Mouse (Mus musculus) intestine, embryonic 16.5 days (tissue): ENCODE results near the gene Pde4d. TPM values are rescaled to one million over a fixed set of nuclear protein-coding genes. Genes with fewer than 3 reads are reported as not detected.

Experiments used
- ATAC-seq: fragments of 200-750 bp; cut with Nextera tagmentation; 2 replicates; pipeline ENCODE4 v1.8.0; 2017; ENCODE audit warnings: moderate TSS enrichment, moderate library complexity
- H3K27ac ChIP-seq: fragments of 300-500 bp; sonication (generic); 2 replicates; pipeline ENCODE4 v1.5.1; 2014; ENCODE audit warnings: mild to moderate bottlenecking, low read length
- H3K27me3 ChIP-seq: fragments of 300-500 bp; sonication (generic); replicated peaks from 2 replicates; pipeline ENCODE4 v1.6.1; 2014; ENCODE audit warnings: low read length, control low read depth, mixed read lengths; ENCODE audit not compliant: control insufficient read depth, insufficient read depth
- H3K36me3 ChIP-seq: fragments of 300-500 bp; sonication (generic); 2 replicates; pipeline ENCODE4 v1.6.1; 2014; ENCODE audit warnings: low read length, control low read depth; ENCODE audit not compliant: control insufficient read depth, insufficient read depth
- H3K4me1 ChIP-seq: fragments of 300-500 bp; sonication (generic); 2 replicates; pipeline ENCODE4 v1.6.1; 2014; ENCODE audit warnings: low read length, control low read depth, mixed read lengths; ENCODE audit not compliant: control insufficient read depth, insufficient read depth
- H3K4me2 ChIP-seq: fragments of 300-500 bp; sonication (generic); 2 replicates; pipeline ENCODE4 v1.6.1; 2014; ENCODE audit warnings: low read depth, low read length, control low read depth
- H3K4me3 ChIP-seq: fragments of 300-500 bp; sonication (generic); 2 replicates; pipeline ENCODE4 v1.5.1; 2014; ENCODE audit warnings: mild to moderate bottlenecking, low read length
- H3K9ac ChIP-seq: fragments of 300-500 bp; sonication (generic); 2 replicates; pipeline ENCODE4 v1.6.1; 2014; ENCODE audit warnings: low read depth, low read length
- H3K9me3 ChIP-seq: fragments of 300-500 bp; sonication (generic); 2 replicates; pipeline ENCODE4 v1.6.1; 2016; ENCODE audit warnings: low read length, control low read depth; ENCODE audit not compliant: control insufficient read depth
- WGBS: fragments of 180-500 bp; shearing (Covaris S2); extraction: QIAGEN DNeasy Blood & Tissue Kit; methylation state at CpG from one replicate; pipeline ENCODE4 v1.1.7; 2014; 5-methylcytosine and 5-hydroxymethylcytosine counted together
- polyA plus RNA-seq: library from polyadenylated mRNA; unstranded; fragments of >200 nt; fragmentation: Nextera tagmentation; extraction: Ambion mirVana; gene quantifications from 2 replicates; pipeline ENCODE4 v1.2.1, GENCODE M21; 2015

The Pde4d gene
- polyA plus RNA-seq, 1 experiment from 2014 or later, result 25.3 TPM

DNA sequence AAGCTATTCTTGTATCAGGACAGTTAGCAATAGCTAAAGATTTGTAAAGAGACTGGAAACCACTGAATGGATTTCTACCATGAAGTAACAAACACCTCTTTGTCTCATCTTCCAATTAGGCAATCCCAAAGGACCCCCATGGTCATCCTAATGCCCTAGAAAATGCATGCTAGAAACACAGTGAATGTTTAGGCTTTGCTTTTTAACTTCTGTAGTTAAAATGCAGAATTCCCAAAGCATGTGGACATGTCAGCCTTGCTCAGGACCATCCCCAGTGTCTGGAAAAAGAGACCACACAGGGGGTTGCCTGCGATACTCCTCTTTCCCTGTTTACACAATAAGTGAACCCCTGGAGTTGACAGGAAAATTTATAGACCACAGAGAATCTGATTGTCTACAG lies 926.9 kb downstream of the Pde4d start:
- no peaks in the 10 kb centered on the region for H3K9me3 ChIP-seq
- no peak overlapping the region for H3K4me3 ChIP-seq
- no peak overlapping the region for H3K27ac ChIP-seq
- no peaks in the 10 kb centered on the region for H3K4me1 ChIP-seq
- no peaks in the 10 kb centered on the region for H3K36me3 ChIP-seq
- ATAC-seq, result no peak
- WGBS, result 28% methylated on average over 1 of the region's 1 CpGs
- no peak overlapping the region for H3K9ac ChIP-seq
- no peak overlapping the region for H3K4me2 ChIP-seq
- no peaks in the 10 kb centered on the region for H3K27me3 ChIP-seq

DNA sequence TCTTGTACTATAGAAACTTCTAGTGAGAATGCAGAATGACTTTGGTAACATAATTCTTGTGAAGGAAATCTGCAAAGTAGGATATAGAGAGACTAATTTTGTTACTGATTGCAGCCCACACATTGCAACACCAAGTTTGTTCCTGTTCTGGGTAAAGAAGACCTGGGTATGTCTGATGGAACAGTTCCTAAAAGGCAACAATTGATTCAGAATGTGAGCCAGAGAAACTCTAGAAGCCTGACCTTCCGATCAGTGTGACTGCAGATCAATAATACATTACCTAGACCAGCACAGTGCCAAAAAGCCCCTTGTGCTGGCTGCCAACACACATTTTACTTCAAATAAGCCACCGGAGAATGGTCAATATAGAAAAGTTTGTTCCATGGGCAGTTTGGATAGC lies 930.4 kb downstream of the Pde4d start:
- no peak overlapping the region for H3K9ac ChIP-seq
- no peaks in the 10 kb centered on the region for H3K27me3 ChIP-seq
- WGBS, result 90% methylated on average over 2 of the region's 2 CpGs
- H3K4me2 ChIP-seq, result no peak overlapping the region
- H3K36me3 ChIP-seq, result no peaks in the 10 kb centered on the region
- H3K9me3 ChIP-seq, result no peaks in the 10 kb centered on the region
- no peak overlapping the region for H3K4me3 ChIP-seq
- no peak overlapping the region for H3K27ac ChIP-seq
- no peak for ATAC-seq
- H3K4me1 ChIP-seq, result no peaks in the 10 kb centered on the region

DNA sequence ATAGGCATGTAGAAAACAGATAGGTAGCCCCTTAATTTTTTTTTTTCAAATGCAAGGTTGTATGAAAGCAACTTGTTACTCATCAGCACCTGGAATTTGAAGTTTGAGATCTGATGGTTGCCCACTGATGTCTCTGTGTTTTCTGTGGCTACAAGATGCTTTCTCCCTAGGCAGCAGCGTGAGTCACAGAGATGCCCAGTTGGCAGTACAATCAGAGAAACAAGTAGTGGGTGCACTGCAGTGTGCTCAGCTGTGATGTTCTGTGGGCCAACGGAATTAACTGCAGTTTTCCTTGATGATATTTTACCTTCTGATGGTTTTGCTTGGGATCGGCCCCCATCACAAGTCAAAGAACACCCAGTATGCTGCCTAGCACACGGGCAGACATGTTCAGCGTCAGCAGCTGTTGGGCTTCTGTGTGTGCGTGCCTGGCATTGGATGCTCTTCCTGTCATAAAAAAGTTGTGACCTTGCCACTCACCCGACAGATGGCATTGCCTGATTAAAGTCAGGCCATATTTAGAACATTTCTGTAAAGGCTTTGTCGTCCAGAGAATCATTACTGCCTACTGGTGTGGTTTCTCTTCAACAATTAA lies 939.0 kb downstream of the Pde4d start:
- Histone ChIP-seq H3K36me3 (peaks cover 2% of the 10 kb centered on the region; the same call in 1 of the 2 replicates), H3K27me3 (no peaks in the 10 kb centered on the region), H3K4me3 (no peak overlapping the region), H3K9ac (no peak overlapping the region), H3K4me2 (no peak overlapping the region), H3K4me1 (no peaks in the 10 kb centered on the region), H3K9me3 (no peaks in the 10 kb centered on the region), H3K27ac (no peak overlapping the region)
- 69% methylated on average over 8 of the region's 8 CpGs for WGBS
- ATAC-seq, result no peak

DNA sequence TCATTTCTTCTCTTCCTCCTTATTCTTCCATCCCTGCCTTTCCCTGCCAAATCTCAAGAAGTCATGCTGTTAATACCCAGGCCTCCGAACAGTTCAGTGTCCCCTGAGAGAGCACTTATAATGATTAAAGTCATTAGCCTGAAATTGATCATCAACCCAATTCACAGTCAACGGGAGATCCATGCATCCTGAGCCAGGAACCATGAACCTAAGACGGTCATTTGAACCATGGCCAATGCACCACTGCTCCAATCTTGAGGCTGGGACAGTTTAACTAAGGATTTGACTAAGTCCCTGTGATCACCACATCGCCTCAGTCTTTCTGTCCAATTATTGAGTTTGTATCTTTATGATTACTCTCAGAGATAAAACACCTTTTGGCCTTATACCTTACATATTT lies 952.6 kb downstream of the Pde4d start:
- no peak overlapping the region for H3K27ac ChIP-seq
- no peaks in the 10 kb centered on the region for H3K4me1 ChIP-seq
- H3K36me3 ChIP-seq, result no peaks in the 10 kb centered on the region
- H3K4me2 ChIP-seq, result no peak overlapping the region
- no peaks in the 10 kb centered on the region for H3K9me3 ChIP-seq
- WGBS, result 73% methylated on average over 4 of the region's 4 CpGs
- H3K9ac ChIP-seq, result no peak overlapping the region
- ATAC-seq, result no peak
- no peaks in the 10 kb centered on the region for H3K27me3 ChIP-seq
- H3K4me3 ChIP-seq, result no peak overlapping the region

DNA sequence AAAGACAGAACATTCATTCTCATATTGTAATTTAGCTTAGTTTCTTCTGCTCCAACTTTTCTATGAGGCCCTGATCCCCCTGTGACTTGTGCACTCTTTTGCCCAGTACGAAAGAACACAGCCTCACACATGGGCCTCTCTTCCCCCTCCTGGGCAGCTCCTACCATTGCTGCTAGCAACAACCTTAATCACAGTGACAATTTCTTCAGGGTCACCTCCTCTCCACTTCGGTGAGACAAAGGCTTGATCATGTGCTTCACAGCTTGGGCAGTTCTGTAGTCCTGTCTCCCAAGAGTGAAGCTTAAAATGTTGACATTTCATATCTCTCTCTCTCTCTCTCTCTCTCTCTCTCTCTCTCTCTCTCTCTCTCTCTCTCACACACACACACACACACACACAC lies 953.2 kb downstream of the Pde4d start:
- no peaks in the 10 kb centered on the region for H3K36me3 ChIP-seq
- 67% methylated on average over 2 of the region's 2 CpGs for WGBS
- no peak overlapping the region for H3K4me3 ChIP-seq
- no peak overlapping the region for H3K9ac ChIP-seq
- H3K9me3 ChIP-seq, result no peaks in the 10 kb centered on the region
- no peak overlapping the region for H3K27ac ChIP-seq
- ATAC-seq, result no peak
- no peaks in the 10 kb centered on the region for H3K27me3 ChIP-seq
- H3K4me2 ChIP-seq, result no peak overlapping the region
- H3K4me1 ChIP-seq, result no peaks in the 10 kb centered on the region

DNA sequence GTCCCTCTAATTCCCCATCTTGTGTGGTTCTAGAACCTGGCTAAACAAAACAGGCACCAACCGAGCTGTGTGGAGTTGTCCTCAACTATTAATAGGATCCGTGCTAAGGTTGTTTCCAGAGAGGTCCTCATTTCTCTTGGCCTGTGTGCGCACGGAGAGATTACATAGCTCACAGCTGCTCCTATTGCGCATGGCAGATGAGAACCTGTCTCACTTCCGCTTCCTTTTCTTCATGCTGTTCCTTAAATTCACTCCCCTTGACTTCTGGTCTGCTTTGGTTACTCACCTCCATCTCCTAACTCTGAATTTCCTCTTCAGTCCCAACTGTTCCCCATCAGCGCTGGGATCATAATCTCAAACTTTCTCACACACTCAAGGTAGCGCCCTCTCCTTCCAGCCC lies 956.6 kb downstream of the Pde4d start:
- no peak overlapping the region for H3K27ac ChIP-seq
- H3K36me3 ChIP-seq, result no peaks in the 10 kb centered on the region
- ATAC-seq, result no peak
- no peaks in the 10 kb centered on the region for H3K27me3 ChIP-seq
- H3K4me1 ChIP-seq, result no peaks in the 10 kb centered on the region
- no peak overlapping the region for H3K4me2 ChIP-seq
- H3K9me3 ChIP-seq, result no peaks in the 10 kb centered on the region
- no peak overlapping the region for H3K4me3 ChIP-seq
- no peak overlapping the region for H3K9ac ChIP-seq
- 90% methylated on average over 8 of the region's 8 CpGs for WGBS

DNA sequence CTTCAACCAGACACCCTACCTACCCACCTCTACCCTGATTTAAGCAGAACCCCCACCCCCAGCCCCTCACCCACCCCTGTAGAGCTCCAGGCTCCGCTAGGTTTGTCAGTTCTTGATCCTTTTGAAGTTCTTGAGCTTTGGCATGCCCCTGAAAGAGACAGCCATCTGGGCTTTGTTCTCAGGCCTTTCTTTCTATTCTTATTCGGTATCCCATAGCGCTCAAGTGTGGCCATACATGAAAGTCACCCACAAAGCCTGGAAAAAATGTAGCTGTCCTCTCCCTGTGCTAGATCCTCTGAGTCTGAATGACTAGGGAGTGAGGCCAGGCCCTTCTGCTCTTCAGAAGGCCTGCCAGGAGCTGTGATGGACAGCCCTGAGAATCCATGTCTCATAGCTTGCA lies 957.6 kb downstream of the Pde4d start:
- Histone ChIP-seq H3K4me1 (no peaks in the 10 kb centered on the region), H3K9ac (no peak overlapping the region), H3K4me2 (no peak overlapping the region), H3K9me3 (no peaks in the 10 kb centered on the region), H3K27me3 (no peaks in the 10 kb centered on the region), H3K36me3 (no peaks in the 10 kb centered on the region), H3K27ac (no peak overlapping the region), H3K4me3 (no peak overlapping the region)
- no peak for ATAC-seq
- 77% methylated on average over 3 of the region's 3 CpGs for WGBS

DNA sequence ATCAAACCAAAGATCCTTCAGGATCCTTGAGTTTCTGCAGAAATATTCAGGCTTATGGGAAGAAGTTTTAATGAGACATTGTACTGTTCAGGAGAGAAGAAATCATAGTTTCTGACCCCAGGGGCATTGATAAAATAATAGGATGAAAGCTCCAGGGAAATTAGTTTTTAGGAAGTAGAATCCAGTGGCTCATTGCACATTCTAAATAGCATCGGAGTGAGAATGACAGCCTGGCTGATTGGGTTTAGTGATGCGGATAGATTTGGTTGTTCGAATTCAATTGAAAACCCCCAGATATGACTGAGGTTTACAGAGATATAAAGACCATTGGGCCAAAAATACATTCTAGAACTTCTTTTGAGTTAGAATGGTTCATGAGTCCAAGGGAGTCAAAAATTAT lies 970.7 kb downstream of the Pde4d start:
- no peak overlapping the region for H3K27ac ChIP-seq
- H3K4me3 ChIP-seq, result no peak overlapping the region
- WGBS, result 91% methylated on average over 3 of the region's 3 CpGs
- H3K4me2 ChIP-seq, result no peak overlapping the region
- no peak overlapping the region for H3K9ac ChIP-seq
- H3K36me3 ChIP-seq, result no peaks in the 10 kb centered on the region
- H3K27me3 ChIP-seq, result no peaks in the 10 kb centered on the region
- H3K4me1 ChIP-seq, result no peaks in the 10 kb centered on the region
- H3K9me3 ChIP-seq, result no peaks in the 10 kb centered on the region
- ATAC-seq, result no peak

DNA sequence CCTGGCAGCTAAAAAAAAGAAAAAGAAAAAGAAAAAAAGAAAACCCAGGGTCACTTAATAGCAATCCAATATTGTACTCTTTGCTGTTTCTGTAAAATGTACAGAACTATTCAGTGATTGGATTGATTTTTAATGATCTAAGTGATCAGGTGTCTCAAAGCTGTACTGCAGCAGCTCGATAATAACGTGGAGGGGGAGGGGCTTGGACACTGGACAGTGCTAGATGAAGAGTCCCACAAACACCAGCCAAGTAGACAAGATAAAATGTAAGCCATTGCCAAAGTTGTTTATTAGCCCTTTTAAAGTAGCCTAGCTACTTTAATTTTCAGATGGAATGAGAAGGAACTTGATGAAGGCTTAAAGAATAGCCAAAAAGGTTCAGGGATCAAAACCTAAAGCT lies 975.2 kb downstream of the Pde4d start:
- 31% methylated on average over 2 of the region's 2 CpGs for WGBS
- no peaks in the 10 kb centered on the region for H3K36me3 ChIP-seq
- no peaks in the 10 kb centered on the region for H3K27me3 ChIP-seq
- no peak for ATAC-seq
- no peaks in the 10 kb centered on the region for H3K9me3 ChIP-seq
- H3K27ac ChIP-seq, result no peak overlapping the region
- H3K9ac ChIP-seq, result no peak overlapping the region
- H3K4me1 ChIP-seq, result no peaks in the 10 kb centered on the region
- no peak overlapping the region for H3K4me2 ChIP-seq
- no peak overlapping the region for H3K4me3 ChIP-seq

DNA sequence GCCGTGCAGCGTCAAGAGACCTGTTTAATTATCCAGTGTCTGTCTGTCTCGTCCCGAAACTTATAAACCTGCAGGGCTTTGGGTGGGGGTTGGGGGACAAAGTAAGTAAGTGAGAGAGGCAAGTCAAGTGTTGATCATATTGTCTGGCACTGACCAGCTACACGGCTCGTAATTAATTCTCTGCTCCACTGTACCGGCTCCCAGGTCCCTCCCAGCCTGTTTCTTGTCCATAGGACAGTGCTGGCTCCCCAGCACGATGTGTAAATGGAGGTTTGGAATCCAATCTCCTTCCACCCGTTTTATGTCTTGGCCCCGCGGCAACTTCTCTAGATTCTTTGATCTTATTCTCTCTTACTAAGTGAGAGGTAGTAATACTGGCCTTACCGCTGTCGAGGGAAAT lies 975.8 kb downstream of the Pde4d start:
- Histone ChIP-seq H3K4me2 (no peak overlapping the region), H3K4me1 (no peaks in the 10 kb centered on the region), H3K9me3 (no peaks in the 10 kb centered on the region), H3K36me3 (no peaks in the 10 kb centered on the region), H3K9ac (no peak overlapping the region), H3K4me3 (no peak overlapping the region), H3K27ac (no peak overlapping the region), H3K27me3 (no peaks in the 10 kb centered on the region)
- no peak for ATAC-seq
- 74% methylated on average over 13 of the region's 13 CpGs for WGBS
